Mouse (Mus musculus) gastrocnemius, postnatal 10 days (tissue): ENCODE data around the gene Grik4. TPM values are rescaled to one million over a fixed set of nuclear protein-coding genes. Genes with fewer than 3 reads are reported as not detected.
"Not testable (repeated sequence)": the region's sequence is repeated elsewhere in the genome, so short reads cannot be mapped to it uniquely, and the experiment has no call there.

ENCODE experiments used
- DNase-seq: peaks from one replicate; pipeline ENCODE4 v3.0.0; 2021; ENCODE audit warnings: mixed read lengths
- total RNA-seq, 2 experiments: library from RNA; stranded (reverse); gene quantifications; 2 replicates each; pipeline ENCODE4 v1.2.3; 2021

Gene Grik4
- total RNA-seq, 2 experiments from 2014 or later = 0.52 to 0.56 TPM

DNA sequence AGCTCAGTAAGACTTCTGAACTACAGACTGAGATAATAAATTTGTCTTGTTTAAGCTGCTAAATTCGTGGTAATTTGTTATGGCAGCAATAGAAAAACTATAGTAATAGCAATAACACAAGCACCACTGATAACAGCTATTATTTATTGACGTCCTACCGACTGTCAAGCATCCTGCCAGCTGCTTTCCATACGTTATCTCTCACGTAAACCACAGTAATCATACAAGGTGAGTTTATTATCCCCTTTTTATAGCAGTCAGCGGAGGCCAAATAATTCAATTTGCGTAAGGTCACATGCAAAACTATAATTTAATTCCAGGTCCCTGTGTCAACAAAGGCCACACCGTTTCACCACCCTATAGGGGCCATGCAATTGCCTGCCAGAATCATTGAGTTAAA lies 147.0 kb downstream of the Grik4 start:
- no peak for DNase-seq

GRCm38 (mm10) chr9:42795881-42796280 lies 148.4 kb downstream of the Grik4 start:
- no peak for DNase-seq

DNA sequence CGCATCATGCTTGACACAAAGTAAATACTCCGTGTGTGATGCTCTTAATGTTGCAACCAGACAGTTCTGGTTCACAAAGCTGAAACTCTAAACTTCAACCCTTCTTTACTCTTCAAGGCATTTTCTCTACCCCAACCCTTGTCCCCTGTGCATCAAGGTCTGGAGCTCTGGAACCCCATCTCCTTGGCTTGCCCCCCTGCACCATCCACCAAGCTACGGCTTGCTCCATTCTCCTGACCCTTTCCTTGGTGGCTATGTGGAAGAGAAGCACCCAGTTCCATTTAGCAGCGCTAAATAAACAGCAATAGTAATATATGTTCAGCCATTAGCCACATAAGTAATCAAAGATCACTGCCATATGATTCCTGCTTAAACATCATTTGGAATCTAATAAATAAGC lies 150.3 kb downstream of the Grik4 start:
- DNase-seq = no peak

DNA sequence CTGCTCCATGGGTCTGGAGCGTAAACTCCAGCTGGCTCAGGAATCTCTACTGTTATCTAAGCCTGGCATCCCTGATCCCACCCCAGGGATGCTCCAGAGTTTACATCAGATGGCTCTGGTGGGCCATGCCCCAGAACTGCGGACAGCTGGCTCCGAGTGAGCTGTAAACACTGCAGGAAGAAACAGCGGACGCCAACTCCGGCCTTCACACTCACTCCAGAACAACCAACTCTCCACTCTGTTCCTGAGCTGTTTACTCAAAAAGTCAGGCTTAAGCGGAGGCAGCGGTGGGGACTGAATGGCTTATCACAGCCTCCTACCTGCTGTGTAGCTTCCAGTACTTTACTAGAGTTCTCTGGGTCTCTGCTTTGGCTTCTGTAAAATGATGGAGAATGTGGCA lies 150.7 kb downstream of the Grik4 start:
- no peak for DNase-seq

DNA sequence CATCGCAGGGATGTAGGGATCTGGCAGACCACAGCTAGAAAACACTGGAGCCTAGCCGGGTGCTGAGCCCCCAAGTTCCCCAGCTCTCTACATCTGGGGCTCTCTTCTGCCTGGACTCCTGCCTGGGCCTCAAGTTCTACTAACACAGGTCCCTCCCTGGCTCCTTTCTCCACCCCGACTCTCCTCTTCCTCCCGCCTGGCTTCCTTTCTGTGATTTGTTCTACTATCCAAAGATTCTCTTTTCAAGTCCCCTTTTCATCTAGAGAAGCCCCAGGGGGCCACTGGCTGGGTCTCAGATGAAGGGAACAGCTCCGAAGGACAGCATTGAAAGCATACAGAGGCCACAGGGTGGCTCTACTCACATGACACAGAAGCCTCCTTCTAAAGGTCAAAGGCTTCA lies 151.9 kb downstream of the Grik4 start:
- DNase-seq = no peak

GRCm38 (mm10) chr9:42791779-42792178 lies 152.5 kb downstream of the Grik4 start:
- DNase-seq = no peak

- DNase-seq = no peak
These were observed 152.9 kb downstream of the Grik4 start for GRCm38 (mm10) chr9:42791346-42791745.

- peak; percentile 54 for DNase-seq
These were observed 155.8 kb downstream of the Grik4 start for GRCm38 (mm10) chr9:42788471-42788870.

- DNase-seq = no peak
These were observed 157.4 kb downstream of the Grik4 start for GRCm38 (mm10) chr9:42786882-42787281.

GRCm38 (mm10) chr9:42786286-42786685 lies 158.0 kb downstream of the Grik4 start:
- no peak for DNase-seq

GRCm38 (mm10) chr9:42785173-42785830 lies 159.0 kb downstream of the Grik4 start:
- no peak for DNase-seq

- no peak for DNase-seq
These were observed 160.9 kb downstream of the Grik4 start for GRCm38 (mm10) chr9:42783248-42783903.

DNA sequence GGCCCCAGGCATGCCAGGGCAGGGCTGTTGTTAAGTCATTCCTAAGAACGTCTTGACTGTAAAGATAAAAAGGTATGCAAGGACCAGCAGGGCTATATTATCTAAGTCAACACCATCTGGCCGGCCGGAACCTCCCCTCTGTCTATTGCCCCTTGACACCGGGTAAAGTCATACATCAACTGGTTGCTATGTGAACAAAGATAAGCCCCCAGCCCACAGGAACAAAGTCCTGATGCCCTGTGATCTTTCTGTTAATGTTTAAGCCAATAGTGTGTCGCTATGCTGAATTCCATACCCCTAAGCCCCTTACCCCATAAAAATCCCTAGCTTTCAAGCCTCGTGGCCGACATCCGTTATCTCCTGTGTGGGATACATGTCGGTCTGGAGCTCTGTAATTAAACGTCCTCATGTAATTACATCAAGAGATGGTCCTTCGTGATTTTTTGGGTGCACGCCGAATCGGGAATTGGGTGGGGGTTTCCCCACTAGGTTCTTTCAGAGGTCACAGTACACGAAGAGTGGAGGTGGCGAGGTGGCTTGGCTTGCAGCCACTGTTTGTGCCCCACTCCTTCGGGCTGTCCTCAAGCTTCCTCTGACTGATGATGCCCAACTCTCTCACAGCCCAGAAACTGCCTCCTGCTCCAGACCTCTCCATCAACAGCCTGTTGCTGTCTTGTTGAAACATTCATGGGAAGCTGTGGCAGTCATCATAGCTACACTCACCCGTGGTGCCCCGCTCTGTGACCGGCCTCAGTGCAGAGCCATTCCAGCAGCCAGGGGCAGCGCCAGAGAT lies 165.6 kb downstream of the Grik4 start:
- DNase-seq = not testable (repeated sequence)

DNA sequence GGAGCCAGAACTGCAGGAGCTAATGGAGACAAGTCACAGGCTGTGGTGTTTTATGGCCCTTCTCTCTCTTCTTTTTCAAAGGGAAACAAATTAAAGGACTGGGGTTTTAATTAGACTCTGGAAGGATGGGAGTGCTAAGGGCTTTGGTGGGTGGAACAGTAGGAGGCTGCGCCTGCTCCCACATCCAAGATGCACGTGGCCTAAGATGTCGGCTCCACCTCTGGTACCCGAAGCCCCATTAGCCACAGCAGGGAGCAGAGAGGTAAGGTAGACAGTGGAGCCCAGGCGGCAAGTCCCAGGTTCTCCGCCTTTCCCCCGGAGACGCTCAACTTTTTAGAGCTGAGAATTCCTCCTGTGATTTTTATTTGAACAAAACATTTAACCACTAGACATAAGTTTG lies 166.4 kb downstream of the Grik4 start:
- no peak for DNase-seq

DNA sequence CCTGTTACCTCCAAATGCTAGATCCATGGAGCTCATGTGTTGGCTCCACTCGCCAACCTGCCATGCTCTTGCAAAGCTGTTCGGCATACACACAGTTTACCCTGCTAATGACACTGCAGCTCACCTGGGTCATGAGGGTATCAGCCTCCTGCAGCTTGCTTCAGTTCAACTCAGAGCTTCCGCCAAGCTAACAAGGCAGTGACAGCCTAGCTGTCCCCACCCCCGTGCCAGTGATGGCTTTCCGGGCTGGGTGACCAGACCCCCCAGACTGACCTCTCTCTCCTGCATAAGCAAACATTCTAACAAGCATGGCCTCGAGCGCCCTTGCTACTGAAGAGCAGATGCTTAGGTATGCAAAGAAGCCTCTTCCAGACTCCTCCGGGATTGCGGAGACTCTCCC lies 167.5 kb downstream of the Grik4 start:
- no peak for DNase-seq

DNA sequence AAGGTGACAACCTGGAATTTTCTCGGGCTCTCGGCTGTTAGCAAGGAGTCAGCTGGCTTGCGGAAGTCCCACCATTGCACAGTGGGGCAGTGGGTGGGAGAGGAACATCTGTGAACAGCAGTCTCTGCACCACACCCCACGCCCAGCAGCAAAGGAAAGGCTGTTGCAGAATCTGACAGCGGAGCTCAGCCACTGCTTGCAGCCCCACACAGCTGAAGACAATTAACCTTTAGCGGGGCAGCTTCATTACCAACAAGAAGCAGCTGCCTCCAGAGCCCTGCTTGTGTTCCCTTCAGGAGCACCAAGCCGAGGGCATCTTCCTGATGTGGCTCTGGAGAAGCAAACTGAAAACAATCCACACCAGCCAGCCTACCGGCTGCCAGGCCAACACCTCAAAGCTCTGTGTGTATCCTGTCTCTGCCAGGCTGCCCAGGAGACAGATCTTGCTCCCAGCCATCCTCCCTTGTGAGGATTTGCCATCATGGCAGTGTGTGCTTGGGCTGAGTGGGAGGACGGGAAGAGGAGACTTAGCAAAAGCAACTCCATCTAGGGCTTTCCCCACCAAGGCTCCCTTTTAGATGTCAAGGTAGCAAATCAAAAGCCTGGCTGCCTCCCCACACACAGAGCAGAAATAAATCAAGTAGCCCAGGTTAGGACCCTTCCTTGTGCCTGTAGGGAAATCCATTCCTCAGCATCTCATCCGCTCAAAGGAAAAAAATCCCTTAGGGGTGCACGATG lies 179.3 kb downstream of the Grik4 start:
- no peak for DNase-seq

GRCm38 (mm10) chr9:42758682-42759205 lies 185.5 kb downstream of the Grik4 start:
- DNase-seq = no peak

GRCm38 (mm10) chr9:42757012-42757640 lies 187.2 kb downstream of the Grik4 start:
- DNase-seq = no peak

DNA sequence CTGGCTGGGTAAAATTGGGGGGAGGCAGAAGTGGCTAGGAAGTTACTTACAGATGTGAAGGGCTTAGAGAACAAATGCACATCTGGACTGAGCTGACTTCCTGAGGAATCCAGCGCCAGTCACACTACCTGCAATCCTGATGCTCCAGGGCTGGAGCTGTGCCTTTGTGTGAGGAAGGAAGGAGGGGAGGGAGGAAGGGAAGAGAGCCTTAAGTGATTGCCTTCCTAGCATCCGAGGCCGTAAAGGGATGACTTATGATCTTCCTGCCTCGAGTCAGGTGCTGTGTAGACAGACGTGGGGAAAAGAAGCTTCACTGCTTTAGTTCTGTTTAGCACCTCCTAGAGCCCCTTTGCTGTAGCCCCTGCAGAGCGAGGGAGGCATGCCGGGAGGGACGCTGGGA lies 189.6 kb downstream of the Grik4 start:
- no peak for DNase-seq

DNA sequence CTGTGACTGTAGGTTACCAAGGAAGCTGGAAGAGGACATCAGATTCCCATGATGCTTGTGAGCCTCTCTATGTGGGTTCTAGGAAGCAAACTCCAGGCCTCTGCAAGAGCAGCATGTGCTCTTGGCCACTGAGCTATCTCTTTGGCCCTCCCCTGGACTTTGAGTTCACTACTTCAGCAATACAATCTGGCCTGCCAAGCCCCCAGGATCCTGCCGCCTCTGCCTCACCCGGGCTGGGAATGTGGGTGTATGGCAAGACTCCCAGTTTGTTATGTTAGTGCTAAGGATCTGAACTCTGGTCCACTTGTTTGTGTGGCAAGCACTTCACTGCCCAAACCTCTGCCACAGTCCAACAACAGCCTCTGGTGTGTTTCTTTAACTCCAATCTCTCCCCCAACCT lies 193.1 kb downstream of the Grik4 start:
- no peak for DNase-seq

- no peak for DNase-seq
These were observed 194.1 kb downstream of the Grik4 start for GRCm38 (mm10) chr9:42750176-42750575.

DNA sequence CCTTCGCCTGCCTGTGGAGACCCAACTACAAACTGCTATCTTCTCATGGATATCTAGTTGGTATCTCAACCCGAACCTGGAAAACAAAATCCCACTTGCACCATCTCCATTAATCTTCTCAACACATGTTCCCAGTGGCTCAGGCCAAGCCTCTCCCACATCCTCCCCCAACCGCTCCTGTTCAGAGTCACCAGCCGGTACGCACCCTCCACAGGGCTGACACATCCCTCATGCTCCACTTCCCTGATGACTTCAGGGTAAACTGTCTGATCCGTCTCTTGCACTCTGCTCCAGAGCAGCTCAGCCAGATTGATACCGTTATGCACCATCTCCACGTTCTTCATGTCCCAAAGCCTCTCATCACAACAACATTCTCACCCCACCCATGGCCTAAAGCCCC lies 198.3 kb downstream of the Grik4 start:
- no peak for DNase-seq
